Mouse (Mus musculus): ENCODE results near the gene Hoxd11. TPM values are rescaled to one million over a fixed set of nuclear protein-coding genes. Genes with fewer than 3 reads are reported as not detected.
A peak's percentile ranks its signal among the peaks of the same experiment; 100 is the strongest.

The Hoxd11 gene
- polyA plus RNA-seq, 1 experiment from 2014 or later = not detected

DNA sequence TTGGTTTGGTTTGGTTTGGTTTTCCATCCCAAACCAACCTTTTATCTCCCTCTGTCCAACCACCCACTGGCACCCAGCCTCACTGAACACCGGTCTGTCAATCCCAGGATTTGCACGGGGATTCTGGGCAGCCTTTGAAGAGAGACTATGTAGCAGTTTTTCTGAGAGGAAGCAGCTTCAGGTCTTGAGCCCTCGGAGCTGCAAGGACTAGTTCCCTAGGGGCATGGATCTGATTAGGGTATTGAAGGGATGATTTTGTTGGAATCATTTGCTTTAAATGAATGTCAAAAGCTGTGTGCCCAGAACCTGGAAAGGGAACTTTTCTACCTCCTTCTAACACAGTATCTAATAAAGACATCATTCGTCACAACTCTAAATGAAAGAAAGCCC is 22.7 kb upstream of the Hoxd11 start:
- H3K27ac ChIP-seq = no peak overlapping the region
- H3K9me3 ChIP-seq = no peaks in the 10 kb centered on the region
- H3K4me3 ChIP-seq = no peak overlapping the region
- no peak overlapping the region for H3K4me2 ChIP-seq (replicated peaks)
- ATAC-seq (ENCODE audit: insufficient number of reproducible peaks, insufficient read depth, low FRiP score, low TSS enrichment) = no peak
- H3K27me3 ChIP-seq = peaks cover 75% of the 10 kb centered on the region
- 4% methylated on average over 4 of the region's 4 CpGs for WGBS
- H3K4me1 ChIP-seq = peaks cover 9% of the 10 kb centered on the region; the same call in 1 of the 2 replicates
- H3K9ac ChIP-seq = no peak overlapping the region
- H3K36me3 ChIP-seq = no peaks in the 10 kb centered on the region

DNA sequence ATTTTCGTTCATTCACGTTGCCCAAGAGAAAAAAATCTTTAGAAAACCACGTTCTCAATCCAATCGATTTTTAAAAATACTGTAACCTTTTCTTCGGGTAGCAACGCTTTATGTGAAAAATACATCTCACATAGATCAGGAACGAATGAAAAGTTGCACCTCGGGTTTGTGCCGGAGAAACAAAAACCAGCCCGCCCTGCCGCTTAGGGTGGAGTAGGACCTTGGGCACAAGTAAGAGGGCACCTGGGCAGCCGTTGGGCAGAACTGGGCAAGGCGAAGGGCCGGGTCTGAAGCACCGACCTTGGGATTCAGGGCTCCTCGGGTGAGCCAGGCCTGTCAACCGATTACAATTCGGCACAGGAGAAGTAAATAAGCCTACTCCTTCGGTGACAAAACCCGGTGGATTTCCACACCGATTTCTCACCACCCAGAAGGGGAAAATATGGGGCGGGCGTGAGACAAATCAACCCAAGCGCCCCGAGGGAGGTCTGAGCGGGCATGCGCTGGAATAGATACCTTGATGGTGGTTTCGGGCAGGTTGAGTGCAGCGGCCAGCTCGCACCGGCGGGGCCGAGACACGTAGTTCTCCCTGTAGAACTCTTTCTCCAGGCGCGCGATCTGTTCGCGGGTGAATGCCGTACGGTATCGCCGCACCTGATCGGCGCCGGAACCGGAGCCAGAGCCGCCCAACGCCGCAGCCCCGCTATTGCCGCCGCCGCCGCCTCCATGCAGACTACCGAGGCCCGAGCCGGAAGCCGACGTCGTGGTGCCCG is 21.9 kb upstream of the Hoxd11 start:
- Histone ChIP-seq H3K36me3 (no peaks in the 10 kb centered on the region), H3K9ac (no peak overlapping the region), H3K4me2 (replicated peaks) (peak overlapping the region; percentile 15; the same call in 1 of the 2 replicates), H3K4me3 (peak overlapping the region; percentile 15; the same call in 1 of the 2 replicates), H3K27ac (no peak overlapping the region), H3K9me3 (no peaks in the 10 kb centered on the region), H3K4me1 (peaks cover 9% of the 10 kb centered on the region; the same call in 1 of the 2 replicates), H3K27me3 (peaks cover 75% of the 10 kb centered on the region)
- ATAC-seq (ENCODE audit: insufficient number of reproducible peaks, insufficient read depth, low FRiP score, low TSS enrichment) = no peak
- WGBS = 2% methylated on average over 62 of the region's 62 CpGs

DNA sequence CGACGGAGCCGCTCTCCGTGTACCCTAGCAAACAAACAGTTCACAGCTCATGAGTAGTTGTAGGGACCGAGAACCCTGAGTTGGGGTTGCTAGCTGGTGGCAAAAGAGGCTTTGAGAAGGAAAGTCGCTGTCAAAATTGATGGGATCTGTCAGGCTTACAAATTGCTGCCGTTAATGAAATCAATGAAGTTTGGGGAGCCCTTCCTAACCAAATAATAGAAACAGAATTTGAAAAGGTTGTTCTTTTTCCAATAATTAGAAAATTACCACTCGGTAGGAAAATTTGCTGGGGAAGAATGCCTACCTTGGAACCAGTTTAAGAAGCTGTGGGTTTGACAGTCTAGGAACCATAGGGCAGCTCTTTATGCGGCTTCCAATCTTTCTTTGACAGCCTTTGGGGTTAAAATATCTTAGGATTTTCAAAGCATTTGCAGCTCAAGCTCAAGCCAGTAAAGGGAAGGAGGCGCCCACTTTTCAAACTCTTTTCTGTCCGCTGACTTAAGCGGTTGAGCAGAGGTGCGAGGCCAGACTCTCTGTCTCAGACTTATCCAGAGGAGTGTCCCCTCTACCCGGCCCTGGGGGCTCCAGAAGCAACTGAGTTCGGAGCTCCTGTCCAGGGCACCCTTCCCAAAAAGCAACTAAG is 21.2 kb upstream of the Hoxd11 start:
- Histone ChIP-seq H3K4me3 (peak overlapping the region; percentile 15; the same call in 1 of the 2 replicates), H3K9me3 (no peaks in the 10 kb centered on the region), H3K27ac (no peak overlapping the region), H3K4me1 (peaks cover 9% of the 10 kb centered on the region; the same call in 1 of the 2 replicates), H3K27me3 (peaks cover 80% of the 10 kb centered on the region), H3K4me2 (replicated peaks) (no peak overlapping the region), H3K36me3 (no peaks in the 10 kb centered on the region), H3K9ac (no peak overlapping the region)
- no peak for ATAC-seq (ENCODE audit: insufficient number of reproducible peaks, insufficient read depth, low FRiP score, low TSS enrichment)
- 2% methylated on average over 15 of the region's 15 CpGs for WGBS

DNA sequence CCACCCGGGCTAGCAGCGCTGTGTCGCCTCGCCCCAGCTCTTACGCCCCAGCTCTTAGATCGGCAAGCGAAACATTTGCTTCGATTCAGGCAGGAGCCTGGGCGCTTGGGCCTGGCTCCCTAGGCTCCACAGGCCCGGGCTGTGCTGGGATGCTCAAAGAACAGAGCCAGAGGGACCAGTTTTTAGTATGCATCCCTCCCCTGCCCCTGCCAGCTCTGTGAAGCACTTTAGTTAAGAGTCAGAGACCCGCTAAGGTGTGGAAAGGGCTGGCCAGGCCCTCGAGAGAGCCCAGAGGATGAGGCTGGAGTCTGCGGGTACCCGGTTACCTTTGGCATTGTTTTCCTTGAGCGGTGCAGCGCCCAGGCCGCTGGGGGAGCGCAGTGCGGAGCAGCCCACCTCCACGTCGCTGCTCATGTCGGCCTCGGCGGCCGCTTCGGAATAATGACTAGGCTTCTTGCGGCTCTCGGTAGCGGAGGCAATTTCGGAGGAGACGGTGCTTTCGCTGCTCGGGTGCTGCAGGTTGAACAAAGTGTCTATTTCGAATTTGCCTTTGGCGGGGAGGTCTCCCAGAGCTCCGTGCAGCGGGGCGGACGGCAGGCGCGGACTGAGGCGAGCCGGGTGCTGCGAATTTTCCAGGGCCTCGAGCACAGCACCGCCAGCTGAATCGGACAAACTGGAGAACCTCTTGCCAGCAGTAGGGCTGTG is 20.5 kb upstream of the Hoxd11 start:
- Histone ChIP-seq H3K36me3 (no peaks in the 10 kb centered on the region), H3K27me3 (peaks cover 85% of the 10 kb centered on the region), H3K9me3 (no peaks in the 10 kb centered on the region), H3K4me1 (peaks cover 9% of the 10 kb centered on the region; the same call in 1 of the 2 replicates), H3K9ac (no peak overlapping the region), H3K4me3 (peak overlapping the region; percentile 10; the same call in 1 of the 2 replicates), H3K4me2 (replicated peaks) (0 out of 2 replicates have a peak overlapping the region, but pooled peaks have one; percentile 11), H3K27ac (no peak overlapping the region)
- ATAC-seq (ENCODE audit: insufficient number of reproducible peaks, insufficient read depth, low FRiP score, low TSS enrichment) = no peak
- under 1% methylated on average over 47 of the region's 47 CpGs for WGBS

DNA sequence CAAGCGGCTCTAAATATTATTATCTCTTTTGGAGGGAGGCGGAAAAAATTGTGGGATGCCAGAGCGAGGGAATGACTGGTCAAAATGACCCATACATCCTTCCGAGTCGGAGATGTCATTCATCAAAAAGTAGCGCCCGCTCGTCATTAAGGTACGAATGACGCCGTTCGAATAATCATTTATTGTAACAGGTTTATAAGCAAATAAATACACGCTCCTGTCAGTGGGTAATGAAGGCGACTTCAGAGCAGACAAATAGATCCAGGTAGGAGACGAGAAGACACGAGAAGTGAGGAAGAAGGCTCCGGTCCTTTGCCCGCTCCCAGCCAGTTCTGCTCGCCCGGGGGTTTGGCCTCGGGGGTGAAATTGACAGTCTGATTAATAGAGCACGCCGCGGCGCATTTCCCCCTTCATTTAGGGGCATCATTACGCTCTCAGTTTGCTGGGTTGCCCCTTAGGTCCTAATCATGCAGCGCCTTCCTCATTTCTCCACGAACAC is 19.8 kb upstream of the Hoxd11 start, which contains the start of gene Evx2:
TSS of gene Evx2 (minus strand) at position 51 of the 499 bp plus-strand sequence.
- Histone ChIP-seq H3K36me3 (no peaks in the 10 kb centered on the region), H3K27me3 (peaks cover 85% of the 10 kb centered on the region), H3K4me1 (peaks cover 9% of the 10 kb centered on the region; the same call in 1 of the 2 replicates), H3K4me2 (replicated peaks) (0 out of 2 replicates have a peak within 1 kb of the TSS, but pooled peaks have one; percentile 11), H3K9me3 (no peaks in the 10 kb centered on the region), H3K27ac (no peak within 1 kb of the TSS), H3K9ac (no peak within 1 kb of the TSS), H3K4me3 (peak within 1 kb of the TSS; percentile 10; the same call in 1 of the 2 replicates)
- ATAC-seq (ENCODE audit: insufficient number of reproducible peaks, insufficient read depth, low FRiP score, low TSS enrichment) = no peak
- WGBS = 2% methylated on average over 28 of the region's 28 CpGs

DNA sequence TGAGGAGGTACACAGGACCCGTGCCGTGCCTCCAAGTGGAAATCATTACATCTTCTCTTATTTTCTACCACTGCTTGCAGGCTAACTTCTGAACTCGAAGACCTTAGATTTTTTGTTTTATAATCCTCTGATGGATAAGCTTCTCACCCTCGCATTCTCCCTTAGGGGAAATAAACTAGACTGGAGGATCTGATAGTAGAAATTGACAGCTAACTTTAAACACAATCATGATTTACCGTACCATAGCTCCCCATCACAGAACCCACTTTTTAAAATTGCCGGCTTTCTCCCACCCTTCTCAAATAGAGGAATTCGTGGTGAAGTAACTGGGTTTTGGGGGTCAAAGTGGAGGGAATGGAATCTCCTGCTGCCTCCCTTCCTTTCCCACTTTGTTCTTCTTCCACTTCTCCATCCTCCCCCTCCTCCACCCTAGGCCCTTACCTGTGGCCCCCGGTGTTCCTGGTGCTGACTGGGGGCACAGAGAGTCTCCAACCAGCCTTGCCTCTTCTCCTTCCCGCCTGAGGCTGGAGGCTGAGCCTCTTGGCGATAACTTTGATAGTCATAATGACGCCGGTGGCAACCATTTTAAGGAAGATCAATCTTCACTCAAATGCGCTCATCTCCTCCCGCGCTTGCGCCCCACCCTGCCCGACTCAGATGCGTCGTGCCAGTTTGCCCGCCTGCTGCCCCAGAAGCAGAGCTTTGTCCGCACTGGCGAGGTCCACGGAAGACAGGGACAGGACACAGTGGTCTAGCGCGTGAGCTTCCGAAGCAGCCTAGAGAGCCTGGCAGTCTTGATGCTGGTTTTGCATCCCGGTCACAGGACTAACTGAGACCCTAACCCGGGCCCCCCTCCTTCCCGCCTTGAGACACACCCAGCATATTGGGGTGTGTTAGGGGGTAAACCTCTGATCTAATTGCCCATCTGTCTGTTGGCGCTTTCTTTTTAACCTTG is 18.7 kb upstream of the Hoxd11 start:
- no peak overlapping the region for H3K27ac ChIP-seq
- WGBS = 3% methylated on average over 30 of the region's 30 CpGs
- peaks cover 5% of the 10 kb centered on the region; the same call in 1 of the 2 replicates for H3K4me1 ChIP-seq
- ATAC-seq (ENCODE audit: insufficient number of reproducible peaks, insufficient read depth, low FRiP score, low TSS enrichment) = no peak; the same call in 1 of the 2 replicates
- H3K4me3 ChIP-seq = no peak overlapping the region
- no peaks in the 10 kb centered on the region for H3K9me3 ChIP-seq
- no peaks in the 10 kb centered on the region for H3K36me3 ChIP-seq
- no peak overlapping the region for H3K4me2 ChIP-seq (replicated peaks)
- peaks cover 81% of the 10 kb centered on the region for H3K27me3 ChIP-seq
- H3K9ac ChIP-seq = no peak overlapping the region

DNA sequence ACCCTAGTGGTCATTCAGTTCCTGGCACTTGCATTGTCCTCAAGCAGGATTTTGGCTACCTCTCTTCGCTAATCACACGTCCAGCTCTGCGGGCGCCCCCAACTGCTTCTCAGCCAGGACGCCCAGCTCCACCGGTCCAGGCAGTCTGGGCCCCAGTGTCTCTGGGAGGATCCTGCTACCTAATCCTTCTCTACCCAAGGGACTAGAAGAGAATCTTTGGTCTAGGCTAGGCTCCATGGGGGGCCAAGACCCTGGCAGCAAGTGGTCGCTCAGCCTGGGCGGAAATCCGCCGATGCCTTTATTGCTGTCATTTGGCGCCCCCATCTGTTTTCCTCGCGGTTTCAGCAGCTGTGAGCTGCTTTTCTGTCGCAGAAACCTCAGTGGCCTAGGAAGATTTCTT is 17.7 kb upstream of the Hoxd11 start:
- Histone ChIP-seq H3K9me3 (no peaks in the 10 kb centered on the region), H3K4me3 (no peak overlapping the region), H3K4me2 (replicated peaks) (peak overlapping the region; percentile 24), H3K27me3 (peaks cover 79% of the 10 kb centered on the region), H3K9ac (no peak overlapping the region), H3K4me1 (no peaks in the 10 kb centered on the region), H3K27ac (no peak overlapping the region), H3K36me3 (no peaks in the 10 kb centered on the region)
- no peak for ATAC-seq (ENCODE audit: insufficient number of reproducible peaks, insufficient read depth, low FRiP score, low TSS enrichment)
- WGBS = 2% methylated on average over 14 of the region's 14 CpGs

DNA sequence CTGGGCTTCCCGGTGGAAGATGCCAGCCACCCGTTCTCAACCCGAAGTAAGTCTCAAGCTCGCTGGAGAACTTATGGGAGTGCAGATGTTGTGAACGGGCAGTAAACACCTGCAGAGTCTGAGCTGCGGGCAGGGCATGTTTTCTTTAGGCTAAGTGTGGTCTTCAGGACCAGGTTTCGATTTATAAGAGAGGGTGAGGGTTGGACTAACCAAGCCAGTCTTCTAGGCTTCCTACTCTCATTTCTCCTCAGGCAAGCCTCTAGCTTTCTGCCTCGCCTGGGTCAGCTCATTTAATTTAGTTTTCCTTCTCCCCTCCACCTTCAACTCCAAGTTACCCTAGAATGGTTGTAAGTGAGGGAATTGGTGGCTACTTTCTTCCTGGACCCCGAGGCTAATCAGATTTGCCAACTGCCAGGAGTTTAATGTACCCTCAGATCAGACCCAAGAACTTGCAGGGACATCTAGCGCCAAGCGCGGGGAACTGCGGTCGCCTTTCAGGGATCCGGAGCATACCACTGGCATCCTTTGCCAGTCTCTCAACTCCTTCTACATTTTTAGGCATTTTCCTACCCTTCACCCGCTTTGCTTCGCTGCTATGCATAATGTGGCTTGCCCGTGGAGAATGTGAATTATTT is 15.9 kb upstream of the Hoxd11 start:
- Histone ChIP-seq H3K9me3 (no peaks in the 10 kb centered on the region), H3K27me3 (peaks cover 83% of the 10 kb centered on the region), H3K4me1 (peaks cover 7% of the 10 kb centered on the region), H3K4me3 (no peak overlapping the region), H3K9ac (no peak overlapping the region), H3K4me2 (replicated peaks) (no peak overlapping the region), H3K27ac (no peak overlapping the region), H3K36me3 (no peaks in the 10 kb centered on the region)
- 5% methylated on average over 18 of the region's 18 CpGs for WGBS
- ATAC-seq (ENCODE audit: insufficient number of reproducible peaks, insufficient read depth, low FRiP score, low TSS enrichment) = no peak

DNA sequence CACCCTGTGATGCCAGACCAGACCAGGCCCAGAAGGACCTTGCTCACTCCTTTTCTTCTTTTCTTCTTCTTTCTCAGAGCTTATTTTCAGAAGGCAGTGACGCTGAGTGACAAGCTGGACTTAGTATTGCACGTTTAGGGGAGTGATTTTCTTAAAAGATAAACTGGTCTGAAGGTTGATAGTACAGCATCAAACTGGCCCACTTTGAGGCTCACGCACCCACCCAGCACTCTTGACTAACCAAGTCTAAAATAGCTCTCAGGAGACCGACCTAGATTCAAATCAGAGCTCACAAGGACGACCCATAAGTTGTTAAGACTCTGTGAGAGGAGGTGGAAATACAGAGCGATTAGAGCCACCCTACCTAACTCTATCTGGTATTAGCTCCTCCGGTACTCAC is 12.9 kb upstream of the Hoxd11 start:
- WGBS = 2% methylated on average over 7 of the region's 7 CpGs
- Histone ChIP-seq H3K4me3 (no peak overlapping the region), H3K27ac (no peak overlapping the region), H3K36me3 (no peaks in the 10 kb centered on the region), H3K9ac (no peak overlapping the region), H3K4me1 (peaks cover 9% of the 10 kb centered on the region), H3K4me2 (replicated peaks) (no peak overlapping the region), H3K9me3 (no peaks in the 10 kb centered on the region), H3K27me3 (peaks cover 84% of the 10 kb centered on the region)
- ATAC-seq (ENCODE audit: insufficient number of reproducible peaks, insufficient read depth, low FRiP score, low TSS enrichment) = no peak

DNA sequence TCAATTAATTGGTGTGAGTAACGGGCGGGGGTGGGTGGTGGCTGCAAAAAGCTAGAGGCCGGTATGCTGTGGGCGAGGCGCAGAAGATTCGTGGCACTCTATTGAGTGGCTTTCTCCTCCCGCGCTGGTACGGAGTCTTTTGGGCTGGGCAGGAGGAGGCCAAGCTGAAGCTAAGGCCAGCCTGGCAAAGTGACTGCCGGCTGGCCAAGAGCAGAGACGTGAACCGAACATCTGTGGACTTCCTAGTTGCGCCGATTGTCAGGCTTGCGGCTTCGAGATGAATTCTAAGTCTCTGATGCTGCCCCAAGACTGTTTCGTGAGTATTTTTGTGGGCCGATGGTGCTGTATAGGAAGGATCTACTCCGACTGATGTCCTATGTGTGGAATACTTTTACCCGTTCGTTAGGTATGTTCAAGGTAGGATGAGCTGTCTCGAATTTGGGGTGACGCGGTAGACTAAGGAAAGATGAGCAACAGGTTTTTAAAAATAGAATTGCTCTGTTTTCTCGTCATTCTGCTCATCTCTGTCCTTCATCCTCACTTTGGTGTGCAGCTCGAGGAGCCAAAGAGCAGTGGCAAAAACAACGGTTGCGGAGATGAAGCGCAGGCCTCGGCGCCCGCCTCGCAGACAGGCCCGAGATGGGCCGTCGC is 12.0 kb upstream of the Hoxd11 start:
- H3K27me3 ChIP-seq = peaks cover 84% of the 10 kb centered on the region
- H3K4me2 ChIP-seq (replicated peaks) = no peak overlapping the region; the same call in 1 of the 2 replicates
- WGBS = 2% methylated on average over 36 of the region's 36 CpGs
- peaks cover 9% of the 10 kb centered on the region for H3K4me1 ChIP-seq
- no peaks in the 10 kb centered on the region for H3K36me3 ChIP-seq
- H3K9ac ChIP-seq = no peak overlapping the region
- H3K9me3 ChIP-seq = no peaks in the 10 kb centered on the region
- no peak overlapping the region for H3K4me3 ChIP-seq
- no peak for ATAC-seq (ENCODE audit: insufficient number of reproducible peaks, insufficient read depth, low FRiP score, low TSS enrichment)
- no peak overlapping the region for H3K27ac ChIP-seq

All from embryonic facial prominence, embryonic 12.5 days (tissue).